Mouse (Mus musculus) adrenal gland, postnatal 36 days (tissue): ENCODE results near the gene Sh3rf3. TPM values are rescaled to one million over a fixed set of nuclear protein-coding genes. Genes with fewer than 3 reads are reported as not detected.

Experiments used
- DNase-seq, 2 experiments: peaks; one replicate each; pipeline ENCODE4 v3.0.0; 2021; ENCODE audit warnings: mixed read lengths in 1 of 2
- total RNA-seq, 2 experiments: library from RNA; stranded (reverse); gene quantifications; 2 replicates each; pipeline ENCODE4 v1.2.3; 2021

The Sh3rf3 gene
- total RNA-seq, 2 experiments from 2014 or later, result 0.86 to 0.95 TPM

- DNase-seq, result peak; percentile 65 to 74
Measured at GRCm38 (mm10) chr10:59109015-59109414, 295.9 kb downstream of the Sh3rf3 start.

DNA sequence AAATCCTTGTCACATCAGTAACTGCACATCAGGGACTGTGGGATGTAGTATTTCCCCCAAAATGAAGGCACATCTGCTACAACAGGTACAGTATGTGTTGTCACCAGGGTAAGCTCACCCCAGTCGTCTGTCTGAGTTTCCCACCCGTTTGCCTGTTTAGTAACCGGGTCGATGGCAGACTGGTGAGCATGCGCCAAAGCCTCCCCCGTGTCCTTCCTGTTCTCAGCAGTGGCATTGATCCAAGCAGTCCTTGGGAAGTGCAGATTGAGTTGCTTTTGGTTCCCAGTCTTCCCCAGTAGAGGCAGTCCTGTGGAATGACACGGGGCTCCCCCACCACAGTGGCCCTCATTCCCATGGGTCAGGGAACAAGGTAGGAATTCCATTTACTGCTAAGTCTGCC, 297.2 kb downstream of the Sh3rf3 start:
- no peak for DNase-seq

DNA sequence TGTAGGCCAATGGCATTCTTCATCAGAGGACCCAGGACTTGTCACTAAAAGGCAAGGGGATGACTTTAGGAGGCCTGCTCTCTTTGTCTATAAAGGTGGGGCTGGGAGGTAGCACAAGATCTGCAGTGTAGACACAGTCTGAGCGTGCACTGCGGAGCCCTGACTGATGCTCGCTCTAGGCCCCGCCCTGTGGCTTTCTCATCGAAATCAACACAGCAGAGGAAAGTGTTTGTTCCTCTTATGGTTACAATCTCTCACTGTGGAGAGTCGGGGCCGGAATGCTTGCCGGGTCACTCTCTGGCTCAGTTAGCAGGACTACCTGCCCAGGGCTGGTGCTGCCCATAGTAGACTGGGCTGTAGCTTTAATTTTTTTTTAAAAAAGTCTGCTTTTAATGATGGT, 299.6 kb downstream of the Sh3rf3 start:
- no peak for DNase-seq

DNA sequence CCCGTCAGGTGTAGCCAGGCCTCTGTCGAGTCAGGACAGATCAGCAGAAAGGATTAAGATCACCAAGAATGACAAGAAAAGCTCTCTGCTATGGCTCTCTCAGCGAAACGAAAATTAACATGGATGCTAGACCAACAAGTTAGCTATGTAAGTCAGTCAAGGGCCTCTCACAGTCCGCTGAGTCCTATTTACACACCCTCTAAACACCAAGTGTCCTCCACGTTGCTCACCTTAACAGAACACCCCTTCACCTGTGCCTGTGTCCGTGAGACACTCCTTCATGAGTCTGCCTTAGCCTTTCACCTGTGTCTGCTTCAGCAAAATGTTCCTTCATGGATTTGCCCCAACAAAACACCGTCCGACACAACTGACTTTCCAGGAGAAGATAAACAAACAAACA, 300.2 kb downstream of the Sh3rf3 start:
- no peak for DNase-seq

- peak; percentile 36 to 55 for DNase-seq
Measured at GRCm38 (mm10) chr10:59114535-59115291, 301.6 kb downstream of the Sh3rf3 start.

DNA sequence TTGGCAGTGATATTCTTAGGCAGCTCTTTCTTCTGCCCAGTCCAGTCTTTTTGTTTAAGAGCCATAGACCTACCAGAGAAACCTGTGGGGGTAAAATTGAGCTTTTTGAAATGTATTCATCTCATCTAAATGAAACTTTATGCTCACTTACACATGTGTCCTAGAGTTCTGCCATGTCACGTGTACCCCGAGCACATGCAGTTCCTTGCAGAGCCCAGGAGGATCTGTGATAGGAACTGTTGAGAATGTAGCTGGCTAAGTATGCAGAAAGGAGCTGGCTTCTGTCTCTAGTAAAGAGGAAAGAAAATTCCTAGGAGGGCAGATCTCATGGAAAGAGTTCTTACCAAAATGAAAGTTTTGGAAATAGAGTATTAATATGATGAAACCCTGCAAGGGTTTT, 302.5 kb downstream of the Sh3rf3 start:
- no peak for DNase-seq

DNA sequence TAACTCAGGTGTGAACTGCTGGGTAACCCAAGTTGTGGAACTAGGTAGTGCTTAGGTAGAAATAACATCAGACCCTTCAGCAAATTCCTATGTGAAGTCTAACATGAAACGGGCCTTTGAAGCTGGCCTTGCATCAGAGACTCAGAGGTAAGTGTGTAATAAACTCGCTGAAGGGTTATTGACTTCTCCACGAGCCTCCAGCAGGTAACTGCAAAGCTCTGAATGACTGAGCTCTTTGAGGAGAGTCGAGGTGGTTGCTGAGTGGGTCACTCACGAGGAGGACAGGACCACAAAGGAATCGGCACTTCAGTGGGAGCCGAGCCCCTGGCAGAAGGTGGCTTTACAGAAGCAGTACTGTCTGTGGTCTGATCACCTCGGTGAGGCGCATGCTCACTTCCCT, 303.2 kb downstream of the Sh3rf3 start:
- no peak for DNase-seq

- no peak for DNase-seq
Measured at GRCm38 (mm10) chr10:59117555-59117954, 304.4 kb downstream of the Sh3rf3 start.

GRCm38 (mm10) chr10:59119001-59119400, 305.8 kb downstream of the Sh3rf3 start:
- no peak for DNase-seq

DNA sequence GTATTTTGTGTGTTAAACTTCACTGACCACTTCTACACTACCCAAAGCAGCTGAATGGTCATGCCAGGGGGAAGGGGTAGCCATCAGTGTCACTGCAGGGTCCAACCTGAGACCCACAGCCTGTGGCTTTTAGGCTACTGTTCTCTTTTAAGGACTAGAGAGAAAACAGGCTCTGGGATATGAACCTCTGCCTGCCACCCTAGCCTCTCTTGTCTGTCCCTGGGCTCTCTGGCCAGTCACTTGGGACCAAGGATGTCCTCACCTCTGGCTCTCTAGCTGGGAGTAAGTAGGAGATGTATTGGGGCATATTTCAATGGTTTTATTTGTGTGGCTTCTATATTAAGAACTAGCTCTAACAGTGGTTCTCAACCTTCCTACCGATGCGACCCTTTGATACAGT, 306.7 kb downstream of the Sh3rf3 start:
- no peak for DNase-seq

DNA sequence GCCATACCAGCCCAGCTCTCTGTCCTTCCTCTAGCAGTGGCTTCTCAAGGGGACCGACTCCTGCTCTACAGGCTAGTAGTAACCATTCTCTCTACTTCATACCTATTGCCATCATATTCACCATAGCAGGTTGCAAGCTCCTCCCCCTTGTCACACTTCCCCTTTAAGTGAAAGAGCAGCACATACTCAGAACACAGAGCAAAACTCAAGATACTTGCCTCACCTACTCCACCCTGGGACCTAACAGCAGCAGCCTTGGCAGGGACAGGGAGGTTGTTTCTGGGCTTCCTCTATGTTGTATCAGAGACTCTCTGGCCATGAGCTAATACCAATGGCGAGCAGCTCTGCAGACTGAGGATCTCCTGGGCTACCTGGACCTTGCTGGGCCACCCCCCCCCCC, 312.3 kb downstream of the Sh3rf3 start:
- no peak for DNase-seq

DNA sequence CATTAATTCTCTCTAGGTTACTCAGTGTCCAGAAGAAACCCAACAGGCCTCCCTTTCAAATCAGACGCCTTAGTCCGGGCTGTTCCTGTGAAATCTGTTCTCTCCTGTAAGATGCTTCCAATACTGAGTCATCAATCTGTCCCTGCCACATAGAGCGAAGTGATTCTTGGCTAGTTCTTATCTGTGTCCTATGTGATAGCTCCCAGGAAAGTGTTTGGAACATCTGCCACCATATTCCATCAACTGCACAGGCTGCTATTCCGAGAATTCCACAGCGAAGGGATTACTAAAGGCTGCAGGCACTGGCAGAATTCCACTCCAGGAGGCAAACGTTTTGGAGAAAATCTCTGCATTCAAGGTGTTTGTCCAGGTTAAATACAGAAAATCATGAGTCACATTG, 314.5 kb downstream of the Sh3rf3 start:
- no peak for DNase-seq

GRCm38 (mm10) chr10:59131926-59132628, 318.9 kb downstream of the Sh3rf3 start:
- DNase-seq, result no peak

DNA sequence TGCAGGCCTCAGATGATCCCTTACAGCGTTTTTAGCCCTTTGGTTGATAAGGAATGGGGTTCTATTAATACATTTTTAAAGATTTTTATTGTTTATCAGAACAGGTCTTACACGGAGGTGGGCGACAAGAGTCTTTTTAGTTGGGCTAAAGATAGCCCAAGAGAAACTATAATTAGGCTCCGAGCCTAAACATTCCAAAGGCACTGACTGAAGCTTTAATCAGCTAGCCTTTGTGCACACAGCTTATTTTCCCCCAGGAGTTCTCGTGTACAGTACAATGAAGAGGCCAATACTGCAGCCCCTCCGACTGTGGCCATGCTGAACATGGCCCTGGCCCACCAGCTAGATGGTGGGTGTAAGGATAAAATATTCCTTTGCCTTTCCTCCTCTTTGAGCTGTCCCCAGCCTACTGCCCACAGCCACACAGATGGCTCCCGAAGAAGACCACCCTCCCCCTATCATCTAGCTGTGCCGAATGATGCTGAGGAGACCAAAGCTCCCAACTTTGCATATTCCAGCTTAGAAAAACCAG, 320.4 kb downstream of the Sh3rf3 start:
- no peak for DNase-seq

- DNase-seq, result peak; percentile 23 to 44
Measured at GRCm38 (mm10) chr10:59149956-59150383, 336.8 kb downstream of the Sh3rf3 start.

DNA sequence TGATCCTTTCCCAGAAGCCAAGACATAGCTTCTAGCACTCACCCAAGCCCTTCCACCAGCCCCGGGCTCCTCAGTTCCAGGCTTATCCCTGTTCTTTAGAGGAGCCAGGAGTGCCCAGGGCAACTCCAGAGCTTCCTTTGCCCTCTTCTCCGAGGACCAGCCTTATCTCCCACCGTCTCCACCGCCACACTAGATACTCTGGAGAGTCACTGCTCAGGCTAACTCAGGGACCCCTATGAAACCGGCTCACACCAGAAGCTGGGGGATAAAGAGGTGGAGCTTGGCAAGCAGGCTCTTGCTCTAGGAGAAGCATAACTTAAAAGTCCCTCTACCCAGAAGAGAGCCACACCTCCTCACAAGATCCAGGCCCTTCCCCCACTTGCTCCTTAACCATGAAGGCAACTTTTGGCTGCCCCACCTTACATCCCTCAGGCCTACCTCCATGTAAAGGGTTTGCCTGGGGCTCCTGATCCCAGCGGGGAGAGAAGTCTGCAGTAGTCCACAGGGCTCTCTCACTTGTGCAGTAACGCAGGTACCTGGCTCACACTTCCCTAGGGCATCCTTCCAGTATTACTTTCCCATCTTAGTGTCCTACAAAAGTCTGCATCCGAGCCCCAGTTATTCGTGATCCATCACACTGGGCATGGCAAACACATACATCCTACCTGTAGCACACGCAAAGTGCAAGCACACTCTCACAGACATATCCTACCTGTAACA, 337.9 kb downstream of the Sh3rf3 start:
- DNase-seq, result no peak

- no peak for DNase-seq
Measured at GRCm38 (mm10) chr10:59152544-59153081, 339.5 kb downstream of the Sh3rf3 start.

- DNase-seq, result no peak
Measured at GRCm38 (mm10) chr10:59158627-59159026, 345.5 kb downstream of the Sh3rf3 start.

GRCm38 (mm10) chr10:59162185-59162897, 349.2 kb downstream of the Sh3rf3 start:
- no peak for DNase-seq

DNA sequence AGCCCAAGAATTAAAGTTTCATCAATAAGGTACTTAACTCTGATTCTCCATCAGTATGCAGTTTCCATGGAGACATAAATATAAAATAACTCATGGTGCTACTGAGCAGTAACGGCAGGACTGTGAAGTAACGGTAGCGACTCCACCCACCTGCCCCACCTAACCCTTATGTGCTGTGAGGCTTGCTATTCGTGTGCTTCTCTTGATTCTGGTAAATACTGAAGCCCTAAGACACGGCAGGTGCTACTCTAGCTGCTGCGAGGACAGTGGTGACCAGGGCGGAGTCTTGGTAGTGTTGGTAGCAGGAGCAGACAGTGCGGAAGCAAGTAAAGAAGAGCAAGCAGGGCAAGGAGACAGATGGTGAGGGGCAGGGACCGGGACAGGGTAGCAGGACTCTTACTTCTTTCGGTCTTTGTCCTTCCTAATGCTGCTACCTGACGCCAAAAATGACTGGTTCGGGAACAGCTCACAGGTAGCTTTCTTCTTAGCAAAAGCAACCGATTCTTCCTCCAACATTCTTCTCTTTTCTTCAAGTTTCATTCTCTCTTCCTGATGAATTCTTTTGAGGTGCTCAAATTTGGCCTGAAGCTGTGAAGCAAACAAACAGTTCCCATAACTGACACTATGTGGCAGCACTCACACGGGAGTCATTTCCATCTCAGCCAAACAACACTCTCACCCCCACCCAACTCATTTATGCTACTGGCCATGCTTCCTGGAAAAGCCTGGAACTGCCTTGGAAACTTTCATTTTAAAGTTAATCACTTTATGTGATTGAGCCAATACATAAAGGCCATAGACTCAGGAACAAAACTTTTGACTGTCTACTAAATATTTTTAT, 353.2 kb downstream of the Sh3rf3 start:
- peak; percentile 42 to 64 for DNase-seq

DNA sequence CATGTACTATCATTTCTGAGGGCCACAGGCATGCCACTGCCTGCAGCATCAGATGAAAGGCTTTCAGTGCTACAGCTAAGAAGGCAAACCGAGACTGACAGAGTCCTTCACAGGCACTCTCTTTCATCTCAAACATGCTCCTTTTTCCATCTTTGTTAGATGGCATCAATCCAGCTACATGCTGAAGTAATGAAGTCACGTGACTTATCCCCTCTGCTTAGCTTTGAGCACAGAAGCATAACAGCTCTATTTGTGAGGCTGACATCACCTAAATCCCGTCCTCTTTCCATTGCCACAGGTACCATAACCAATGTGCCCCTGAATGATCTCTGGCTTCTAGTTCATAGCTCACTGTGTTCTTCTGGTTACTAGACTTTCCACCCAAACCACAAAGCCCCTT, 357.9 kb downstream of the Sh3rf3 start:
- no peak for DNase-seq
